Mouse (Mus musculus) cerebellum, postnatal 14 days (tissue): ENCODE measurements at regions not wholly inside any gene's neighbourhood (a gene's known extent, or its start where the extent isn't known, plus 50 kb on each side); places are given as distances from the start of the nearest gene placed in this dataset.

Experiments used
- DNase-seq, 2 experiments: peaks; one replicate each; pipeline ENCODE4 v3.0.0; 2021; ENCODE audit warnings: mixed read lengths in 2 of 2

DNA sequence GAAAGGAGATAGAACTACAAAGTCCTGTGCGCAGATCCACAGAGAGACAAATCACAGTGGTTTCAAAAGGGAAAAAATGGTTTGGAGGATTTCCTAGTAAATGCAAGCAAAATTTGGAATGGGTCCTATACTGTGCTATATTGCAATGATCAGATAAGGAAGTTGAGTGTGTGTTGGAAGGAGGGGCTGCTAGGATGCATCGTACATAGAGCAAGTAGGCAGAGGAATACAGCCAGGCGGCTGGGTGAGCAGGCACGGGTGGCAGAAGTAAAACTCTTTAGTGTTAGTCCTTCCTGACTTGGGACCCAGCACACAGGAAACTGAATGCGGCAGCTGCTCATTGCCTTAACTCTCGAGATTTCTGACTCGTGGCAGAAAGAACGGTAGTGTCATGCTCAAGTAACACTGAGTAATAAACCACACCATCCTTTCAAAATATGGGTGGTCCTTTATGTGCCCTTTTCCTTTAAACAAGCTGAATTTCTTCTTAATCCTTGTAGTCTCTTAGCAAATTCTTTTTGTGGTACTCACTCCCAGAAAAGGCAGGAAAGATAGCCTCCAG lies 87.0 kb upstream of the Itprid2 start:
- DNase-seq: no peak

DNA sequence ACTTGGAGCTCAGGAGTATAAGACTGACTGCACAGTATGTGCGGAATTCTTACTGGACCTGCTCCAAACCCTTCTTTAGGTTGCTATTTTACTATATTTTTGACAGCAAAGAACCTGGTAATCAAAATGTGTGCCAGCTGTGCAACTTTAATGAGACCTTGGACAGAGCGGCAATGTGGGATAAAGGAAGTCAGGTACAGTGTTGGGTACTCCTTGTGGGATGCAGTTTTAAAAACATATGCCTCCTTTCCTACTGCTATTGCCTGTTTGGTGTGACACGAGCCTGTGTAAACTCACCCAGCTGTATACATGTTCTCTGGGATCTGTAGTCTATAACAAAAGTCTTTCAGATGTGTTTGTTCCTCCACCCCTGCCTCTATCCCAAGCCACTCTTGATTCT lies 85.4 kb upstream of the Itprid2 start:
- DNase-seq: no peak

DNA sequence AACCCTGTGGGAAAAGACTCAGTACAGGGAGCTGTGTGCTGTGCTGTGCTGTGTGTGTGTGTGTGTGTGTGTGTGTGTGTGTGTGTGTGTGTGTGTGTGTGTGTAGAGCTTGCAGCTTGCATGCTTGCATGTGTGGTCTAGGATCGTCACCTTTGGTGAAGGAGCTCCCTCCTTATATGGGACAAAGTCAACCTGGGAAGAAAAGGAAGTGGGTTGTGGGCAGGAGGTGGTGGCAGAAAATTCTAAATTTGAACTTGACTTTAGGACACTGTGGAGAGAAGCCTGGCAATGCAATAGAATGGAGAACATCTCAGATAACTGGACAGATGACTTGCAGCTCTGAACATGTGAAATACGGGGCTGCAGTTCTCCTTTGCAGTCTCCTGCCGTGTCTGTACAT lies 84.7 kb upstream of the Itprid2 start:
- DNase-seq: no peak

DNA sequence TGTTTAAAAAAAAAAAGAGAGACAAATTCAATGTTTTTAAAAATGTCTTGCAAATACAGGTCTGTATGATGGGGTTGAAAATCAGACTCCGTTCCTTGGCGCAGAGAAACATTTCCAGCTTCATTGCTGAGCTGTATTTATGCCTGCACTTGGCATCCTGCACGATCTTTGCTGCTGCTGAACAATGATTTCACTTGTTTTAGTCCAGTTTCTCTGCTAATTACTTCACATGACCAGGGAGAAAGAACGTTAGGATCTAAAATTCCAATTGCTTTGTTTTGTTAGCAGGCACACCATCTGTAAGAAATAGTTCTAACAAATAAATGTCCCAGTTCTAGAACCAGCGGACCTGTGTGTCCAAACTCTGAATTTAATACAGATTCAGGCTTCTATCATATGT lies 82.7 kb upstream of the Itprid2 start:
- DNase-seq: no peak

DNA sequence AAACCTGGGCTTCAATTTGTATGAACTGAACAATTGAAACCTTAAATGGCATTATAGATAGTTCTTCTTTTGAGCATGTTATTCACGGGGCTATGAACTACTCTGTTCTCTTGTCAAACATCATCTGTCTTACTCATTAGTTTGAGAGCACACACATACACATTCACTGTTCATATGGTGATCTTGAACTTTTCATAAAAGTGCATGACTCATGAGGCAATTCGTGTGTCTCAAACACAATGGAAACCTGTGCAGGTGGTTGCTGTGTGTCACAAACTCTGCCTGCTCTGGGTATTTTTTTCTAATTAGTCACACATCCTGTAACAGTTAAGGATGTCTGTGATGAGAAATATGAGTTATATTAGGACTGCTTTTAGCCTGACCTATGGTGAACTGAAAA lies 79.8 kb upstream of the Itprid2 start:
- no peak for DNase-seq

DNA sequence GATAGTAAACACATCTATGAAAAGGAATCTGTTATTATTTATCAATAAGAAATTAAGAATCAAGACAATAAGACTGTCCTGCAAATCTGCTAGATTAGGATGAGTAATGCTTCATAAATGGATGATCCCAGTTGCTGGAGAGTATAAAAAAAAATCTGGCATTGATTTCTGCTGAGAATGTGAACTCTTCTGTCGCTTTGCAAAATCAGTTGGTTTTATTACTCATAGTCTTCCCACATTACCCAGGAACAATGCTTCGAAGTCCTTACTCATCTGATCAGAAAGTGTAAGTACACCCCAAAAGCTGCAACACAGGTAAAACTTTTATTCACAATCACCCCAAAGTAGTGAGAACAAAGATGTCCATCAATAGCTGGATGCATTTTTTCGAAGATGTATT lies 77.8 kb upstream of the Itprid2 start:
- DNase-seq: no peak

DNA sequence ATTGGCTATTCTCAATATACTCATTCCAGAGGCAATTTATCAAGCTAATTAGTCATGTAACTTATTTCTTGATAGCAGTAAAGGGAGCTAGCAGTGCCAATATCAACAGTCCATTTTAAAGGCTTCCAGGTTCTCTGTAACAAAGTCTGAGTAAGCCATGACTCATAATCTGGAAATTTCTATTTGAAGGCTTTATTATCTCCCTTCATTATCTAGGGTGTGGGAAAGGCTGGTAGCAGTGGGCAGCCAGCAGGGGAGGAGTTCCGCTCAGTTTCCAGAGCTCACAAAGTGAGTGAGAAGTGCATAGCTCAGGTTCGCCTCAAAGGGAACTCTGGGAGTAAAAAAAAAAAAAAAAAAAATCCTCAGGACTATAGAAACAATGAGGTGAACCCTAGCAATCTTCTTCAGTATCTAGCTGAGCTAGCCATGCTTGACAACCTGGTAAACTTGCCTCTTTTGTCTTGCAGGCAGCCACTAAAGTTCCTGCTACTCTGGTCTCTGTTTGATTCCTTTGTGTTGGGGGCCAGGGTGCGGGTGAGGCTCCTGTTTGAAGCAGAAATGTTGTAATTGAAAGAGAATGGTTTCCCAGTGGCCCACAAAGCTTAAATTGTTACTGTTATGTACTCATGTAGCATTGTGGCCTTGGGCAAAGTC lies 68.7 kb upstream of the Itprid2 start:
- no peak for DNase-seq

DNA sequence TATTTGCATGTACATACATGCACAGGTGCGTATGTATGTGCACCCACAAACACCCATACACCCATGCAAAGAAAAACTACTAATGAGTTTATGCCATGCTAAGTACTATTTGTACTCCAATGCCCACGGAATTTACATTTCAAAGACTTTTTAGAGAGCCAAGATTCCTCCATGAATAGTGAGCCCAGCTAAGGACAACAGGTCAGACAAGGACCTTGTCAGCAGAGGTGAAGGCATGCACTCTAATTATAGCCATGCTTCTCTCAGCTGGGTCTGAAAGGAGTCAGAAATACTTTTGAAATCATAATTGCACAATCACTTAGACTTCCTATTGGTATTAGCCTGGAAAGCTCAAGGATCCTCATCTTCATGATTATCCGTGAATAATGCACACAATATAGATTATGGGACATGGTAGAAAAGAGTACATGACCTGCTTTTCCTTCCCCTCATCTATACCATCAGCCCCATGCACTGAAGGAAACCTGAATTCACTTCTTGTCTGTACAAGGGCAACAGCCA lies 67.7 kb upstream of the Itprid2 start:
- no peak for DNase-seq

DNA sequence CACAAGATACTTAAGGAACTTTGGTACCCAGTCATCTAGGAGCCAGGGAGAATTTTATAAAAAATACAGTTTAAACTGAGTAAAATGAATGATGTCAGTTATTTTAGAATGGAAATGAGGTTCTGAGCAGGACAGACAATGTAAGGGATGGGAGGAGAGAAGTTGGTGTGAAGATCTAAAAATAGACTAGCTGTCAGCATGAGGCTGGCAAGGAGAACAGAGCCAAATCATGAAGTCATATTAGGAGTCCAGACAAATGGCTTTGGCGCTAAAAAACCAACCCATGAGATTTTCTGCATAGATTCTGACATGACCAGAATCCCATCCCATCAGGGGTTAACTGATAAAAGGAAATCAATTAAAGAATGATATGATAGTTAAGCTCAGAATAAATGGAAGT lies 65.5 kb upstream of the Itprid2 start:
- DNase-seq: peak; percentile 35 to 58

DNA sequence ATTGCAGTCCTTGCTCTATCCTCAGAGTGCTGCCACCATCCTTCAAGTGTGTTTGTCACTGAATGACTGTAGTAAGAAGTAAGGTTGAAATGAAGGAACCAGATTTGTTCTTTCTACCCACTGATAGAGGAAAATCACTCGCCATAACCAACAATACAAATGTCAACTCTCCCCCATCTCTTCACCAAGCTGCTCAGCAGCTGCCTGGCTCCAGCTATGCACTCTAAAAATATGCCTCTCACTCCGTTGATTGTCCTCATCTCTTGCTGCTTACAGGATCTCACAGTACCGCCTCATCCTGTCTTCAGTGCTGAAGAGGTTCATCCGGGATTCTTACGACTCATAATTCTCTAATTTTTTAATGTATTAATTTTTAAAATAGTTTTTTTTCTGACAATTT lies 63.2 kb upstream of the Itprid2 start:
- DNase-seq: no peak

DNA sequence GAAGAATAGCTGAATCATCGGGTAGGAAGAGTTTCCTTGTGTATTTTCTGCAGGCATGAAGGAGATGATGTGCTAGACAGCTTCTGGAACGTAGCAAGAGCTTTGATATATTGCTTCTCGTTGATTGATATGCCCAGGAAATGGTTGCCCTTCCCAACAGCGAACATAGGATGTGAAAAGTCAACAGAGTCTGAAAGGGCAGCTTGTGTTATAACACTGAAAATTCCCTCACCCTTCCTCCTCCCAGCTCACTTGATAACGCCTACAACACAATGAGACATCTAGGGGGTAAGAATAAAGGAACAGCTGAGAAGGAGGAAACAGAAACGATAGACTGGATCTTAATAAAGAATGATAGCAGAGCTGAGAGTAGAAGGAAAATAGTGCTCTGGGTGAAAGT lies 60.1 kb upstream of the Itprid2 start:
- DNase-seq: no peak

DNA sequence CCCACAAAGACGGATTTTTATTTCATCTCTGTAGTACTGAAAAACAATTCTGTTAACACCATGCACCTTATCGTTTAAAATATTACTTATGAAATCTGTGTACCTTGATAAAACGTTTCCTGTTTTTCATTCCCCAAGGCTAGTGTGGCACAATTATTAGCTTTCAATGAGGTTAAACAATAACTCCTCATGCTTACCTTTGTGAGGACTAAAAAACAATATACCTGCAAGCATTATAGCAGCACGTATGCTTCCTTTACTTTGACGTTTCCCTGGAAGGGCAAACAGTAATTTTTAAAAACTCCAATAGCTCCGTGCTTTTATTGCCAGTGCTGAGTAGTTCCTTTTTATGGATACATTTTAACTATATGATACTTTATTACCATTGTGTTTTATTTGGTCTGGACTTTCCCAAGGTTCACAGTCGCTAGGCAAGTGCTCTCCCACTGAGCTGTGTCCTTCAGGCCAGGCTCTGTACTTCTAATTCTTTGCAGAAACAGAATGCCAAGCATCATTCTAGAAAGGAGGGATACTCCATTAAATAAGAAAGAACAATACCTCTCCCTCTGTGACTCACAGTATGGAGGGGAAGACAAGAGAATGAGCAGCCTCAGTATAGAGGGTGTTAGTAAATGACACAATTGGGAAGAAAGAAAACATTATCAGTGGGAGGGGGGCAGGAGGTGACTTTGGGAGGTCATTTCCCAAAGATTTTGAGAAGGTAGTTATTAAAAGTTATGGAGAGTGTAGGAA lies 50.0 kb upstream of the Itprid2 start:
- DNase-seq: no peak
